Mouse (Mus musculus) brain, adult 2 months (tissue): Measurements from ENCODE around the gene Nr5a1.

Experiments used
- DNase-seq: peaks from one replicate; pipeline ENCODE4 v3.0.0; 2011; ENCODE audit warnings: low read depth, low spot score

Gene Nr5a1

GRCm38 (mm10) chr2:38714324-38714723 lies at the start of gene Nr5a1:
Gene Nr5a1 (minus strand): TSS chr2:38714542.
- no peak for DNase-seq

GRCm38 (mm10) chr2:38739847-38740246 lies 25.5 kb upstream of the Nr5a1 start:
- DNase-seq: no peak

- peak; percentile 84 for DNase-seq
Measured at GRCm38 (mm10) chr2:38739410-38739809, 25.1 kb upstream of the Nr5a1 start.

- DNase-seq: no peak
Measured at GRCm38 (mm10) chr2:38738601-38739301, 24.4 kb upstream of the Nr5a1 start.

- no peak for DNase-seq
Measured at GRCm38 (mm10) chr2:38735740-38736139, 21.4 kb upstream of the Nr5a1 start.

GRCm38 (mm10) chr2:38734721-38735120 lies 20.4 kb upstream of the Nr5a1 start:
- peak; percentile 13 for DNase-seq

- no peak for DNase-seq
Measured at GRCm38 (mm10) chr2:38730331-38730827, 16.0 kb upstream of the Nr5a1 start.

- DNase-seq: peak; percentile 18
Measured at GRCm38 (mm10) chr2:38725427-38725826, 11.1 kb upstream of the Nr5a1 start.

GRCm38 (mm10) chr2:38723378-38723777 lies 9.0 kb upstream of the Nr5a1 start:
- DNase-seq: peak; percentile 44

GRCm38 (mm10) chr2:38722076-38722475 lies 7.7 kb upstream of the Nr5a1 start:
- no peak for DNase-seq

GRCm38 (mm10) chr2:38720661-38721060 lies 6.3 kb upstream of the Nr5a1 start:
- DNase-seq: no peak

GRCm38 (mm10) chr2:38719354-38719753 lies 5.0 kb upstream of the Nr5a1 start:
- DNase-seq: no peak

- DNase-seq: no peak
Measured at GRCm38 (mm10) chr2:38718676-38719075, 4.3 kb upstream of the Nr5a1 start.

- DNase-seq: no peak
Measured at GRCm38 (mm10) chr2:38717436-38717835, 3.1 kb upstream of the Nr5a1 start.

GRCm38 (mm10) chr2:38713596-38713995 lies 746 bp downstream of the Nr5a1 start:
- DNase-seq: no peak

- no peak for DNase-seq
Measured at GRCm38 (mm10) chr2:38712769-38713125, 1.6 kb downstream of the Nr5a1 start.

GRCm38 (mm10) chr2:38712076-38712768 lies 2.1 kb downstream of the Nr5a1 start:
- DNase-seq: no peak

GRCm38 (mm10) chr2:38711421-38711861 lies 2.9 kb downstream of the Nr5a1 start:
- no peak for DNase-seq

- peak; percentile 8 for DNase-seq
Measured at GRCm38 (mm10) chr2:38710304-38711241, 3.8 kb downstream of the Nr5a1 start.

GRCm38 (mm10) chr2:38708907-38709688 lies 5.2 kb downstream of the Nr5a1 start:
- DNase-seq: no peak

- DNase-seq: no peak
Measured at GRCm38 (mm10) chr2:38706661-38707060, 7.7 kb downstream of the Nr5a1 start.
